Mouse (Mus musculus): ENCODE results near the gene Cnksr2.

Gene Cnksr2

GRCm38 (mm10) chrX:158043057-158043843 is at the start of gene Cnksr2:
Cnksr2 (minus strand) TSS chrX:158043294.
- DNase-seq = peak; percentile 11

DNA sequence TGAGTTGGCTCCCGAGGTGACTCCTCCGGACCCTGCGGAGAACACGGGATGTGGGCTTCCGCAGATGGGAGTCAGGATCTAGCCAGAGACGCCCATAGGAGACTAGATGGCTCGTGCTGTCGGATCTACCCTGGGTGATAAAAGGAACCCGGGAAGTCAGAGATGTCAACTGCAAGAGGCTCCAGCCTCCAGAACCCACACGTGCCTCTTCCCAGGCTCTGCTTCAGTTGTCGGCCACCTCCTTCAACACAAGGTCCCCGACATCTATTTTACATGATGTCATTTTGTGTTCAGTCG is 698 bp upstream of the Cnksr2 start:
- no peak for DNase-seq

GRCm38 (mm10) chrX:158042255-158043056 is 638 bp downstream of the Cnksr2 start:
- peak; percentile 13 for DNase-seq

DNA sequence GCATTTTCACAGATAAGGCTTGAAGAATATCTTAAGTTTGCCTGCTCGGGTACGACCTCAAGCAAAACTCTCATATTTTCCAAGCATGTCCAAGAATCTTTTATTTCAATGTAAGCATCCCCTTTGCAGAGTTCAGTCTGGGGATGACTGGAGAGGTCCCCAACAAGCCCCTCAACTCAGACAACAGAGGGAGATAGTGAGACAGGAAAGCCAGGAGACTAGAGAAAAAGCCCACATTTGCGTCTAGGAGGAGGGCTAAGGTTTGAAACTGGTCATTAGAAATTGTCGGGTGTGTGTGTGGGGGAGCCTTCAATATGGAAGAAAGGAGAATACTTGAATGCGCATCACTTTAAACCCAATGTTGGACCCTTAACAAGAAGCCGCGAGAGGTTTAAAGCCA is 1.4 kb downstream of the Cnksr2 start:
- no peak for DNase-seq

DNA sequence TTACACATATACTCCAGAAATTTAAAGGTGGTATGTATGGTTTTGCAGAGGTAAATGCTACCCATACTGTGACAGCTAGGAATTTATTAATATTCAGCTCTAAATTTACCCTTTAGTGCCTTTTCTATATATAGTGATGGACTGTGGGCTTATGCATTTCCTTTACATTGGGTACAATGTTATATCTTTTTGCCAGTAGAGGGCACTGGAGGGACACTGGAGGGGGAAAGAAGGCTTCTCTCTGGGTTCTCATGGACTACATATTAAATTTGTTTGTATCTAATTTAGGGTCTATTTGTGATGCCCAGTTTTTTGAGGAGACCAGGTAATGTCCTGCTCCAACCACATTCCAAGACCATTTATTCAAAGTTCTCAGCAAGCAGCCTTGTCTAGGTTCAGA is 91.4 kb downstream of the Cnksr2 start:
- no peak for DNase-seq

DNA sequence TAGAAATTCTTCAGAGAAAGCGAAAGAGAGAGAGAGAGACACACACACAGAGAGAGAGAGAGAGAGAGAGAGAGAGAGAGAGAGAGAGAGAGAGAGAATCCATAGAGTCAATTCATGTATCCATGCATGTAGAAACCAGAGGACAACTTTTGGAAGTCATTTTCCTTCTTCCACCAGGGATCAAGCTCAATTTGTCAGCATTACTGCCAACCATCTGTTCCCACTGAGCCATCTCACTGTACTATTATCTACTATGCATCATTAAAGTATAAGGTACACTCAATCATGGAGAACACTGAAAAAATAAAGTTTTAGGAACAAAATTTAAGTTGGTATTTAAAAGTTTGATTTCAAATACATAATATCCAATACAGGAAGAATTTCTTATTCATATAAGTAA is 93.8 kb downstream of the Cnksr2 start:
- DNase-seq = no peak

DNA sequence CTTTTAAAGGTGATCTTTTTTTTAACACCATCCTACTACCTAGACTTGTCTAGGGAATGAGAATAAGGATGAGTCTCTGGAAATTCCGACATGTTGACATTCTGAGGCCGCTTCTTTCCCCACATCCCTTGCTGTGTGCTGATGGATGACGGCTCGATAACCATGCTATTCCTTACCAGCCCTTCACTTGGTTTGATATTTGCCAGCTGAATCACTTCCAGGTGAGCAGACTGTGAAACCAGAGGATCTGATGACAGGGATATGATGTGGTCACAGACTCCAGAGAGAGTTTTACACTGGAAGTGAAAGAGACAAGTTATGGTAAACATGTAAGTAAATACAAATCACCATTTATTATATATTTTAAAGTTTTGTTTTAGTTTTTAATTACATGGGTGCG is 98.0 kb downstream of the Cnksr2 start:
- DNase-seq = no peak

DNA sequence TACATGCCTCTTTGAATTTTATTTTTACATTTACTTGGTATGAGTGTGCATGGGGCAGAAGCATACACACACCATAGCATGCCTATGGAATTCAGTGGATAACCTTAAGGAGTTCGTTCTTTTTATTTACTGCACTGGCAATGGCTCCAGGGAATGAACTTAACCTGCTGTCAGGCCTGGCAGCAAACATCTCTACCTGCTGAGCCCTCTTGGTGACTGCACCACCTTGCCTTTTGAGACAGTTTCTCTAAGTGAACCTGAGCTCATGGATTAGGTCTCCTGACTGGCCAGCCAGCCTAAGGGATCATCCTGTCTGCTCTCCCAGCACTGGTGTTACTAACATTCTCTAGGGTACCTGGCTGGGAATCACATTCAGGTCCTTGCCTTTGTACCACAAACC is 106.5 kb downstream of the Cnksr2 start:
- DNase-seq = no peak

DNA sequence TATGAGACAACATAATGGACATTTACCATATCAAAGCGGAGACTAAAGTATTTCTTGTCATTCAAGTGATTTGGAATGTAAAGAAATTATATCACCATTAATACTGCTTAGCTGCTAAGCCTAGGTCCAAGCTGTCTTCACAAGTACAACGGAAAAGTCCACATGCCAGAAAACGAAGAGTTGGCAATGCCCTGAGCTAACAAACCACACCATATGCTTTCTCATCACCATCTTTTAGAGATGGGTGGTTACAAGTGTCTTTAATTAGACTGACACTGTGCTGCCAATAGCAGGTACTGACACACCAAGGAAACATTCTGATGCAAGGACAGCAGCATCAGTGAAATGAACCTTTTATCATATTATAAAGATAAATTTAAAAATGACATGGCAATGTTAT is 123.0 kb downstream of the Cnksr2 start:
- no peak for DNase-seq

GRCm38 (mm10) chrX:157829983-157830382 is 213.1 kb downstream of the Cnksr2 start:
- no peak for DNase-seq

DNA sequence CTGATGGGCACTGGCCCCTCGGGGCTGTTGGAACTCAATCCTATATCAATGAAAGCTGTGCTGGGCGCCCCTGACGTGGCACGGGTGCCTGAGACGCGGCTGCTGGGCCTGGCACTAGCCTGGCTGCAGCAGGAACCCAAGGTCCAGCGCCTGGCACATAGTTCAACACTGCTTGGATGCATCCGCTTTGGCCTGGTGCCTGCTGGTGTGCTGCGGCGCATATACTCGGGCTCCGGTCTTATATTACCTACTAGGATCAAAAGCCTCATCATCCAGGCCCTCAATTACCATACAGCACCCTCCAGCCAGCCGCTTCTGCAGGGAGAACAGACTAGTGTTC is 224.2 kb downstream of the Cnksr2 start:
- DNase-seq = no peak

DNA sequence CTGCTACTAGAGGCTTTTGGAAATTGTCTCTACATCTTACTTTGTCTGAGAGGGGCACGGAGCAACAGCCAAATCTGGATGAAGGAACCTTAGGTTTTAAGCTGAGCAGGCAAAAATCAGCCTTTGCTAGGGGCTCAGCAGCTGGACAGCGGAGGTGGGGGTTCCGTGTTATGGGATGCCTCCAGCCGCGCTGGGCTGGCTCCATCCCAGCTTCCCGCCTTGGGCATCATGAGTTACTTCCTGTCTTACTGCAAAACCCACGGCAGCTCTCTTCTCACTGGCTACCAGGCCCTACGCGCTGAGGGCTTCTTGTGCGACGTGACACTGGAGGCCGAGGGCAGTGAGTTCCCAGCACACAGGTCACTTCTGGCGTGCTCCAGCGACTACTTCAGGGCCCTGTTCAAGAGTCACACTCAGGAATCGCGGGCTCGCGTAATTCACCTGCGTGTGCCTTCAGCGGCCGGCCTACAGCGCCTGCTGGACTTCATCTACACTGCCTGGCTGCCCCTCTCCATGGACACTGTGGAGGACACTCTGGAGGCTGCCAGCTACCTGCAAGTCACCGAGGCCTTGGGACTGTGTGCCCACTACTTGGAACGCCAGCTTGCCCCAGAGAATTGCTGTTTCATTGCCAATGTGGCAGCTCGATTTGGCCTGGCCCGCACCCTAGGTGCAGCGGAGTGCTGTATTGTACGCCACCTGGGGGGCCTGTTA is 224.7 kb downstream of the Cnksr2 start, which contains the start of gene Klhl34:
Gene Klhl34 (plus strand): TSS at position 229 of the 714 bp plus-strand sequence.
- no peak for DNase-seq

DNA sequence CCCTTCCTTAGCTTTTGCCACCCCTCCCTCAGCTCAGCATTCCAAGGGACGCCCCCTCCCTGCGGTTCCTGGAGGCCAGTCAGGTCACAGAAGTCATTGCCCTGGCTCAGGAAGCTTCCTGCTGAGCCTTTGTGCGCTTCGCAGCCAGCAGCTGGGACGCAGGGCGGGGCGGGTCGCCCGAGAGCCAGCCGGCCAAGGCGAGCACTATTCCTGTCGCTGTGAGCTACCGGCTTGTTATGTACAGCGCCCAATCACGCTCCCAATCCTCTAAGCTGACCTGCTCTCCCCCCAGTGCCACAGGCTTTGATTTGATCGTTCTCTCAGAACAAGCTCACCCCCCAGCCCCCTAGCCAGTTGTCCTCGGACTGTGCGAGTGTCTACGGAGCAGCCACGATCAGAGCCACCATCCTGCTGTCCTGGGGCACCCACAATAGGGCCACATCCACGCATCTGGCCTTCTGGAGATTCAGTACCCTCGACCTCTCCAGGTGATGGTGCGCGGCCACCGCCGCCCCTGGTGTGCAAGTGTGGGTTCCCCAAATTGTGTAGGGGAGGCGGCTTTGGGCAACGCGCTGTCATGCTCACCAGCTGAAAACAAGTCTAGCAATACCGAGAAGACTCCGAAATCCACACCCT is 225.4 kb downstream of the Cnksr2 start:
- no peak for DNase-seq

- DNase-seq = no peak
Observed at GRCm38 (mm10) chrX:157809721-157810120, 233.4 kb downstream of the Cnksr2 start.

GRCm38 (mm10) chrX:157801669-157802068 is 241.4 kb downstream of the Cnksr2 start:
- DNase-seq = no peak

Data from kidney, adult 18-20 months (tissue).